Mouse (Mus musculus) left cerebral cortex, postnatal 36 days (tissue): ENCODE results near the gene Ccnf. TPM values are rescaled to one million over a fixed set of nuclear protein-coding genes. Genes with fewer than 3 reads are reported as not detected.

ENCODE experiments used
- DNase-seq, 2 experiments: peaks; one replicate each; pipeline ENCODE4 v3.0.0; 2021 to 2022; ENCODE audit warnings: low spot score in 2 of 2, mixed read lengths in 1 of 2
- intact Hi-C: fragments of 180-260 bp; cut with DNase I; formaldehyde crosslinking; loops from one replicate; pipeline ENCODE4 v1.15.1; 2025
- total RNA-seq, 2 experiments: library from RNA; stranded (reverse); gene quantifications; 2 replicates each; pipeline ENCODE4 v1.2.3; 2021

Gene Ccnf
- total RNA-seq, 2 experiments from 2014 or later = 4.9 to 5.4 TPM

DNA sequence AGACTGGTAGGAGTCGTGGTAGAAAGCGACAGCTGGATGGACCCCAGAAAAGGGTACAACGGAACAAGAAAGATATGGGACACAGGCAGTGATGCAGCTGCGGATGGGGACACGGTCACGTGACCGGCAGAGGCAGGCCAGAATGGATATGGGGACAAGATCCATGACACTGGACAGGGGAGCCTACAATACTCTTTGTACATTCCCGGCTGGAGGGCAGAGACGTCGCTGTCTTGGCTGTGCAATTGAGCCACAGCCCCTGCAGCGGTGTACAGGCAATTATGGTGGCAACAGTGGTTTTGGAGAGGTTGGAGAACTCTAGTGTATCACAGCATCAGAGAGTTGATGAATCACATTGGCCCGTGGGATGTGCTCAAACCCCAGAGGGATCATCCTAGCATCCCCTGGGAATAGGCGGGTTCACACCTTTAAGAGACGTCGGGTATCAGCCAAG is 45.3 kb downstream of the Ccnf start:
- peak in 1 of 2 experiments; percentile 65 for DNase-seq
- intact Hi-C loops = loop anchor here (2.0 to 5.0 kb wide), 2 partner anchors 37 to 146 kb away; partner anchors contain the start of genes Abca17, Abca3 and Atp6v0c

DNA sequence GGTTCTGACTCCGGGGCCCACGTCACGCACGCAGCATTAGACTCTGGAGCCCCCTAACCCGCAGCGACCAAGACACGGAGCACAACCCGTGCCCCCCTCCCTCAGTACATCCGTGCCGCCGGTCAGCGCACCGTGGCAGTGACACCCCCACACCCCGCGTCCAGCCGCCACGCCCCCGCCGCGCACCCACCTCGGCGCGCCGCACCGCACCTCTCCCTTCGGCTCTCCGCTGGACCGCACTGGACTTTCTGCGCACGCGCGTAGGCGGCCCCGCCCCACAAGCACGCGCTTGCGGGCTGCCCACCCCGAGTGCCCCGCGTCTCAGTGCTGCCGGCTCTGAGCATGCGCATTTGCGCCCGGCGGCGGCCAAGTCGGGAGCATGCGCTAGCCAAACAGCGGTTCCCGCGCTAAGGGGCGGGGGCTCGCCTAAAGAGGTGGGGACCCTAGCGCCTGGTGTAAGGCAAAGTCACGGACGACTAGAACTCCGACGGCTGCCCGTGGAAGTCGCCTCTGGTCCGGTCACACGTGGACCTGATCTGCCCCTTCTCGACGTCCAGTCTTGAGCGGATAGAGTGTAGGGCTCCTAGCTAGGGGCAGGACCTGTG is 45.9 kb downstream of the Ccnf start, which contains the start of gene Tbc1d24:
Gene Tbc1d24 (minus strand): TSS at position 279 of the 605 bp plus-strand sequence.
- intact Hi-C loops = loop anchor here (5.0 kb wide), 1 partner anchor 147 kb away; the partner anchor contains the start of genes Abca17 and Abca3

DNA sequence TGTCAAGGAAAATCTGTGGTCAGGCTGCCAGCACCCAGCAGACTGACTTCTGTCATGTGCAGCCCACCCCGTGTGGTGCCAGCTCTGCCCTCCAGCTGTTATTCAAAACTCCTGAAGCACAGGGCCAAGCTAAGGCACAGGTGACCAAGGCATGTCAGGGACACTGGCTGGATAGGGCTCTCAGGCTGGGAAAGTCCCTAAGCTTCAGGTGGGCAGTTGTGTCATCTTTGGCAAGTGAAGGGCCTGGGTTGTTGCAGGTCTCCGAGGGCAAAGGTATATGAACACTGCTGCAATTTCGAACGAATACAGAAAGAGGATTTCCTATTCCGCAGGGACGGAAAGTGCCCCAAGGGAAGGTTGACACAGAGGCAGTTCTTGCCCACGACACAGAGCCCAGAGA is 46.4 kb downstream of the Ccnf start:
- intact Hi-C loops = loop anchor here (5.0 kb wide), 1 partner anchor 147 kb away; the partner anchor contains the start of genes Abca17 and Abca3
- no peak for DNase-seq

More for the DNA sequence above, 45.9 kb downstream of the Ccnf start, which contains the start of gene Tbc1d24:
- peak; percentile 97 for DNase-seq

DNA sequence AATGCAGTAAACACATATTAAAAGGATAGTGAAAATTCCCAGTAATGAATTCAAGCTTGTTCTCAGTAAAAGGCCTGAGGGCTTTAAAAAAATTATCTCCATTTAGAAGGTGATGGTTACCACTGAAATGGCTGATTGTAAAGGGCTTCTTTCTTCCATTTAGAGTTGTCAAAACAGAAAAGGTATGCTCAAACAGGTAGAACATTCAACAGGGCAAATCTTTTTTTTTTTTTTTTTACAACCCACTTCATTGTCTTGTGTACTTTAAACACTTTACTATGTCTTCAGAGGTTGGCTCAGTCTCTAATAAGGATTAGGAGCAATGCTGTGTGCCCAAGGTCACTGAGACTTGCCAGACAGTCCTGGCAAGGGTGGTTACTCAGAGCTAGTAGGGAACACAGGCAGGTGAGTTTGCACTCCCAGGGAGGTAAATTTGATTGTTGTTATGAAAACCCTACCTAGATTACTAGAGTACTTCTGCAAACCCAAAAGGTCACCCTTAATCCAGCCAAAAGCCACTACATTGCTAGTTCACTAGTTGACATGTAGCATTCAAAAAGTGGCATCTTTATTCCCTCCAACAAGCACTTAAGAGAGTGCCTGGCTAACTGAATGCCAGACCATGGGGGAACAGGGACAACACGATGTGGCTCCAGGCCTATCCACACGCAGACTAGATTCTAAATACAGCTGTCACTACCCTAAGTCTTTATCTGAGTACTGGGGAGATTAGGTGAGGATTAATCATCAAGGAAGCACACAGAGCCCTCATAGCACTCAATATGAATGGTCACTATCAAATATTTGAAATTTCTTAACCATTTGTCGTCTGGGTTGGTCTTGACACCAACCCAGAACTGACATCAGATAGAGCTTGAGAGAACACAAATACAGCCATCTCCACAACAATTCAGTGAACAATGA is 47.4 kb downstream of the Ccnf start:
- no peak for DNase-seq
- intact Hi-C loops = no loop called here

DNA sequence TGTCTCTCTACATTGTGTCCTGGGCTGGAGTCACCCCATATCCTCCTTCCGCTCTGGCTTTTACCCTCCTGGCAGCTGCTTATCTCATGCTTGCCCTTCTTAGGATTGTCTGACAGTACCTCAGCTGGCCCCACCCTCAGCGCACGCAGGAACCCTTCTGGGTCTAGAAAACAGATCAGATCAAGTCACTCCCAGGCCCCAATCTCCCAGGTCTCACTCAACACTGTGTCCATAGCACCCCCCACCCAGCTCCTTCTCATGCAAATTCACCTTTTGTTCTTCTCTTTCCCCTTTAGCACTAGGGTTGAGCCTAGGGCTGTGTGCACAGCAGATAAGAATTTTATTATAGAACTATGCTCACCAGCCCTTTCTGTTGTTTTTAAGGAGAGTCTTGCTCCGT is 48.2 kb downstream of the Ccnf start:
- no peak for DNase-seq
- intact Hi-C loops = no loop called here

DNA sequence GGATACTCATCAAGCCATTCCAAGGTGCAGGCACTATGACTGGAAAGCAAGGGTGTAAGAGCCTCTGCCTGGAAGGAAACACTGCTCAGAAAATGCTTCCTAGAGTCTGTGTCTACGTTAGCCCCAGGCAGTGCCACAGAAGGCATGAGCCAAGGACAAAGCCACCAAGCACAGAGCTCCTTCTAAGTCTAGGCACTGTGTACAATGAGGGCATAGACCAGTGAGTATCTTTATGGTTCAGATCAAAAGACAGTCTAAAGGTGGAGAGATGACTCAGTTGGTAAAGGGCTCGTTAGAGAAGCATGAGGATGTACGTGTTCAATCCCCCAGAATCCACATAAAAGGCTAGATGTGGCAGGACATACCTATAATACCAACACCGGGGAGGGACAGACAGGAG is 50.2 kb downstream of the Ccnf start:
- intact Hi-C loops = no loop called here
- no peak for DNase-seq

DNA sequence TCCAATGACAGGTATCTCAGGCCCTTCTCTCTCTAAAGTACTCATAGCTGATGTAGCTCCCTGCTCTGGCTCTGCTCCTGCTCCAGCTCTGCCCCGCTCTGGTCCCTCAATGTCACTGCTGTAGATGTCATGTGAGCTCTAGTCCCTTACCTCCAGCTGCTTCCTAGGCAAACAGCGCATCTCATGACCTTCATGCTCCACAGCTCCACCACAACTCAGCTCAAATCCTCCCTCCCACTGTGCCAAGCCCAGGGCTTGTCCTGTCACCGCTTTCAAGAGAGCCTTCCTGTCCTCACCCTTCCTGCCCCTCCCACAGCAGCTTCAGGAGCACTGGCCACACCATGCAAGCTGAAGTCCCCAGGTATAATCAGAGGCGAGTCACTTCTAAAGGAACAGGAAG is 51.5 kb downstream of the Ccnf start:
- DNase-seq = no peak
- intact Hi-C loops = no loop called here

DNA sequence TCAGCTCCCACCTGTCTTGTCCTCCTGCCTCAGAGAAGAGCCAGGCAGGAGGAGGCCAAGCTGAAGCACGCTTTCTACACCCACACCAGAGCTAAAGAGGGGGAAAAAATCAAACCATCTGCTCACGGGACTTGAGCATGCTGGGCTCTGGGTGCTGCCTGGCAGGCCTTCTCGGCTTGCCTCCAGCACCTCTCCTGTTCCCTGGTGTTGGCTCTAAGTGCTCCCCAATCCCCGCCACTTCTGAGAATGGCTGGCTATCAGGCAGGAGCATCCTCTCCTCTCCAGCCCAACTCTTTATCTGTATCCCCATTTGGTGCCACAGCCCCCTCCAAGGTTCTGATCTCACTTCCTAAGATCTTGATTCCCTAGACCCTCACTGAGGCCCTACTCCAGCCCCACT is 52.0 kb downstream of the Ccnf start:
- intact Hi-C loops = no loop called here
- DNase-seq = peak; percentile 74 to 80

DNA sequence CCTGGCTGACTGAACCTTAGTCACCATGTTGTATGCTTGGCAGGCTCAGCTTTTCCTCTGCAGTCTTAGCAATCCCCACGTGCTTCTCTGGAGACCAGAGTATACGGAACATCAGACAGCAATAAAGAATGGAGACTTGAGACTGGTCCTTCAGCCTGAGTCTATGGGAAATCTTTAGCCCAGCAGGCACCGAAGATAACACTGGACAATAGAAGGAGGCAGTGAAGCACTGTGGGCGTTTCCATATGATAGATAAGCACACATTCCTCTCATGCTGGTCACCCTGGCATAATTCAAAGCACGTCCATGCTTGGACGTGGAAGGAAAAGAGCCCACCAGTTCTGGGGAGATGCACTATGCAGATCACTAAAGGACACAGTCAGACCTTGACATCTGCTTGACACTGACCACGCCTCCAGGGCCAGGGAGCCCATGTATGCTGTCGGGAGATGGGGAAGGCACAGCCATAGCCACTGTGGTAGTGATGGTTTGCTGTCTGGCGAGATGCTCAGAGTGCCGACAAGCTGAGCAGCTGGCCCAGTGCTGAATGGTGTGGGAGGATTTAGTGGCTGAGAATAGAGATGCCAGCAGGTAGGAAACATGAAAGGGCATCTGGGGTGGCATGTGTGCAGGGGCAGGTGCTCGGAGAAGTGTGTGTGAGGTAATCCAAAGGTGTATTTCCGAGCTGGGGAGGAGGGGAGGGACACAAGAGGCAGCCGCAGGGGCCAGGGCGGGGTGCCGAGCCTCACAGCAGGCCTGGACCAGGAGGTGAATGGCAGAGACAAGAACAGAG is 54.1 kb downstream of the Ccnf start:
- peak; percentile 51 to 64 for DNase-seq
- intact Hi-C loops = no loop called here

DNA sequence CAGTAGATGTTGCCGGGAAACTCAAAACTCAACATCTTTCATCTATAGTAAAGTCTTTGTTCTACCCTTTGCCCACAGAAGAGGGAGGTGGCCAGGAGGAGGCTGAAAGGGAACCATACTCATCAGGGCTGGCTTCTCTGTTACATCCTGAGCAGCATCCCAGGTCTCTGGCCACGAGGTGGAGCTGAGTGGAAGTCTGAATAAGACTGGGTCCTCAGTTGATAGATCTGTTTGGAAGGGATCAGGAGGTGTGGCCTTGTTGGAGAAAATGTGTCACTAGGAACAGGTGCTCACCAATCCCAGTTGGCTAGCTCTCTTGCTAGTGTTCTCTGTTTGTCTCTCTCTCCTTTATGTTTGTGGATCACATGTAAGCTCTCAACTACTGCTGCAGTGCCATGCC is 55.9 kb downstream of the Ccnf start:
- intact Hi-C loops = no loop called here
- DNase-seq = no peak

DNA sequence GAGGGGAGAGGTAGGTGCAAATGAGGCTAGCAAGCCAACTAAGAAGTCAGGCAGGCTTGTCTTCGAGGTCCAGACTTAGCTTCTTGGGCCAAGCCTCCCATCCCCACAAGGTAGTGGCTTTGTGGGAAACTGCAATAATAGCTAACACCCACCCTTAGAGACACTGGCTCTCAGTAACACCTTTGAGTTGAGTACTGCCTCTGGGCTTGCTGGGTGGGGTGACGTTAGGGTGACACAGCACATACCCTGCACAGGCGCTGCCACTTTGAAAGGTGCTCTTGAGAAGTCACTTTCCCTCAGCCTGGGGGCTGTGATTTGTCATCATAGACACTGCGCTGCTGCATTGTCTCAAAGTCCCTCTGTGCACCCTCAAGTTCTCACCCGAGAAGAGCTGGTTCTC is 57.5 kb downstream of the Ccnf start:
- no peak for DNase-seq
- intact Hi-C loops = no loop called here

DNA sequence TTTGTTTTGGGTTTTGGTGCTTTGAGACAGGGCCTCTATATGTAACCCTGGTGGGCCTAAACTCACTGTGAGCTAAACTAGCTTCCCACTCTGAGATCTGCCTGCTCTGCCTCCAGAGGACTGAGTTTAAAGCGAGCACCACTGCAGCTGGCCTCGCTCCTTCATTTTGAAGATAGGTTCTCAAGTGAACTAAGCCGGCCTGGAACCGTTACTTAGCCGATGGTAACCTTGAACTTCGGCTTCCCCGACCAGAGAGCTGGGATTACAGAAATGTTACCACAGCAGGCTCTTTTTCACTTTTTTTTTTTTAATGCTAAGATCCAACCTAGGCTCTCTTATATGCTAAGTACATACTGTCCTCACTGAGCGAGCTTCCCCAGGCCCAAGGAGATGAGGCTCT is 58.0 kb downstream of the Ccnf start:
- no peak for DNase-seq
- intact Hi-C loops = no loop called here

DNA sequence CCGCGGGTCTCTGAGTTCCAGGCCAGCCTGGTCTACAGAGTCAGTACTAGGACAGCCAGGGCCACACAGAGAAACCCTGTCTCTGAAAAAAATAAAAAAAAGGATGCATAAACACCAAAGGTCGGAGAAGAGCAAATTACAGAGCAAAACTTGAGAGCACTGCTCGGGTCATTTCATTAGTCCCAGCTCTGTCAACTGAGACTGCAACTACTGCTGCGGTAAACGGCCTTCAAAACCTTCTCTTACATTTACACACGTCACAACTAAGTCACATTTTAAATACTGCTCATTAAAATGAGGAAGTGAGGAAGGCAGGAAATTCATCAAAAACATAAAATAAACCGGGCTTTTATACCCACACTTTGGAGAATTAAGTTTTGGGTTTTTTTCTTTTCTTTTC is 58.4 kb downstream of the Ccnf start:
- no peak for DNase-seq
- intact Hi-C loops = no loop called here

DNA sequence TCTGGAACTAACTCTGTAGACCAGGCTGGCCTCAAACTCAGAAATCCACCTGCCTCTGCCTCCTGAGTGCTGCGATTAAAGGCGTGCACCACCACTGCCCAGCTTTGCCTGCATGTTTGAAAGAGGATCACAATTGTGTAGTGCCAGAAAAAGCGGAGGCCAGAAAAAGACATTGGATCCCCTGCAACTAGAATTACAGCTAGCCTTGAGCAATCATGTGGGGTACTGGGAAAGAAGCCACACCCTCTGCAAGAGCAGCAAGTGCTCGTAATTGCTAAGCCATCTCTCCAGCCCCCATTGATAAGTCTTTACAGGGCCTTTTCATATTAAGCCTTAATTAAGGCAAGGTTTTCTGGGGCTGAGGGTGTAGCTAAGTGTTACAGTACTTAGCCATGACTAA is 59.8 kb downstream of the Ccnf start:
- DNase-seq = no peak
- intact Hi-C loops = no loop called here

DNA sequence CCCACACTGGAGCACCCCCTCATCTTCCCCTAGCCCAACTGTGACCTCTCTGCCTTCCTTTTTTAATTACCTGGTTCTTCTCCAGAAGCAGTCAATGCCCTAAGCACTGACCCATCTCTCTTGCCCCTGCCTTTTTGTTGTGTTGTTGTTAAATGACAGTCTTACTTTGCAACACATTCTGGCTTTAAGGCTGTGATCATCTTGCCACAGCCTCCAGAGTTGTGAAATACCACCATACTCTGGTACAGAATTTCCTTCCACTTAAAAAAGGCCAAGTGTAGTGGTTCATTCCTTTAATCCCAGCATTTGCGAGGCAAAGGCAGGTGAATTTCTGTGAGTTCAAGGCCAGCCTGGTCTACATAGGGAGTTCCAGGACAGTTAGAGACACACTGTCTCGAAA is 60.4 kb downstream of the Ccnf start:
- intact Hi-C loops = no loop called here
- DNase-seq = no peak

DNA sequence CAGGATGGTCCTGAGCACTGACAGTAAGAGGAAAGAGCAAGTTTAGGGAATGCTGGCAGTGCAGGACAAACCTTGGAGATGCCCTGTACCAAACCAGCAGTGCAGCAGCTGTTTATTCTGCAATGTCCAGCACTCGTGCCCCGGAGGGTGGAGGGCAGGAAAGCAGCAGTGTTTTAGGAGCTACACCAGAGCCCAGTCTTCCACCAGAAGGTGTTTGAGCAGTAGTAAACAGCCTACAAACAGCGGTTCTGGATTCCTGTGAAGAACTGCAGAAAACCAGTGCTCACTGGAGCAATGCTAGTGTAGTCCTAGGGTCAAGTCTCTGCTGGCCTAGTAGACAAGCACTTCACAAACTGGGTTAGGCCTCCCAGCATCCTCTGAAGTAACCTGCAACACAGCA is 77.0 kb downstream of the Ccnf start:
- intact Hi-C loops = loop anchor here (5.0 to 10.0 kb wide), 2 partner anchors 178 to 221 kb away; partner anchors contain the start of genes Abca17 and Abca3
- no peak for DNase-seq

DNA sequence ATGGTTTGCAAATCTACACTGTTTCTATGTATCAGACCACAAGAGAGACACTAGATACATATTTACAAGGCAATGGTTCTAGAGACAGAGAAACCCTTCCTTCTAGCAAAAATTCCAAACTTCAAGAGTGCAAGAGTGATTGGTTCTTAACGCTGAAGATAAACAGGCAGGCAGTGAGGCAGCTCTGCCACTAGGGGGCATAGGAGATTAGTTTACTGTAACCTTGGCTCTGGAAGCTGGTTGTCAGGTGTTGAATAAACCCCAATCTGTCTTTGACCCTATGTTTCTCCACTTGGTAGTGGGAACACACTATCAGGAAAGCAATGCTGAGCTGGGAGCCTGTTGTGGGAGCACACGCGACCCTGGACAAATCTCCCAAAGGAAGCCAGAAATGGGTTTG is 77.9 kb downstream of the Ccnf start:
- peak; percentile 41 to 58 for DNase-seq

More for the DNA sequence above, 77.9 kb downstream of the Ccnf start:
- intact Hi-C loops = loop anchor here (5.0 to 10.0 kb wide), 2 partner anchors 179 to 221 kb away; partner anchors contain the start of genes Abca17 and Abca3
